Mouse (Mus musculus): Measurements from ENCODE around the gene Sirt6.

The Sirt6 gene

GRCm38 (mm10) chr10:81592631-81593030 is 35.0 kb downstream of the Sirt6 start:
- DNase-seq: peak; percentile 24

GRCm38 (mm10) chr10:81591846-81592245 is 35.8 kb downstream of the Sirt6 start:
- peak; percentile 34 for DNase-seq

- no peak for DNase-seq
Observed at GRCm38 (mm10) chr10:81588739-81589138, 38.9 kb downstream of the Sirt6 start.

DNA sequence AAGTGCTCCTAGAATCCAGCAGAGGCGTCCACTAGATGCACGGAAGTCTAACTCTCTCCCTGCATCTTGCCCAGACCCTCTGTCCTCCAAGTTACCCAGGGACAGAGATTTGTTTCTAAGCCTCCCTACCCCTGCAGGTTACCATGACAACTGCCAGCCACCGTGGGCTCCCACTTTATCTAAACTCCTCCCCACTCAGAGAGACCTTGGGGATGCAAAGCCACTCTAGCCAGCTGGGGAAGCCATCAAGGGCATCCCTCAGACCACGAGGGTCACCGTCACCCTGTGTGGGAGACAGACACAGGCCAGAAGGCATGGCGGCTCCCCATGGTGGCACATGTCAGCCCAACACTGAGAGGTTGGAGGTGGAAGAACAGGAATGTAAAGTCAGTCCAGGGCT is 44.2 kb downstream of the Sirt6 start:
- DNase-seq: no peak

DNA sequence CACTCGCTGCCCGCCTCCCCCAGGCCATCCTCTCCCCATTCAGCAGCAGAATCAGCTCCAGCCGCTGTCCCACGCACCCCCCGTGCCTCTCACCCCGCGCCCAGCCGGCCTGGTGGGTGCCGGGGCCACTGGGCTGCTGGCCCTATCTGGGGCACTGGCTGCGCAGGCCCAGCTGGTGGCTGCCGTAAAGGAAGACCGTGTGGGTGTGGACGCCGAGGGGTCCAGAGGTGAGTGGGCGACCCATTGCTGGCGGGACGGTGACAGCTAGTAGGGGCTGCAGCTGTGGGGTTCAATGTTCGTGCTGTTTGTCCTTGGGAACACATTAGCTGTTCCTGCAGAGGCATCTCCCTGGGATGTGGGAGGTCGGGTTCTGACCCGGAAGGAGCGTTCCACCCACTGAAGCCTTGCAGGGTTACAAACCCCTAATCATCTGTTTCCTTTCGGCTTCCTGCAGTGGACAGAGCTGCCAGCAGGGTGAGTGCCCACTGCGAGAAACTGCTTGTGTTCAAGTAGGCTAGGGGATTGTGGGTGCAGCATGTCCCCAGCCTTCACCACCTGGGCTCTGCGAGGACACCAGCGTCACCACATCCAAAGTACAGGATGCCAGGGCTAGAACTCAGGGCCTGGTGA is 47.0 kb downstream of the Sirt6 start:
- no peak for DNase-seq

GRCm38 (mm10) chr10:81579967-81580366 is 47.6 kb downstream of the Sirt6 start:
- no peak for DNase-seq

- peak; percentile 66 for DNase-seq
Observed at GRCm38 (mm10) chr10:81575695-81576094, 51.9 kb downstream of the Sirt6 start.

DNA sequence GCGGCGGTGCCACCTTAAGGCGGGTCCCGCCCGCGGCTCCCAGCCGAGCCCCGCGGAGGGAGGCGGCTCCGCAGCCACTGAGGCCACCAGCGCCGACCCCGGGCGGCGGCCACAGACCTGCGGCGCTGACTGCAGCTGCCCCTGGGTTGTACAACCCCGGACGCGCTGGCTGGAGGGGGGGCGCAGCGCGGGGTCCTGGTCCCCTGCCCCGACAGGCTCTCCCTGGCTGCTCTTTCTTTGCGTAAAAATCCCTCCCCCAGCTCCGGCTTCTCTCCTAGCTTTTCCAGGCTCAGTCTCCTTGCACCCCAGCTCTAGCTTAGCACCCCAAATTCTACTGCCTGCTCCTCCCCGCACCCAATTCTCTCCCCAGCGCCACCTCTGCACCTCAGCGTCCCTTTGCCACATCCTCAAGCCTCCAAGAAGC is 52.4 kb downstream of the Sirt6 start:
- peak; percentile 67 for DNase-seq

DNA sequence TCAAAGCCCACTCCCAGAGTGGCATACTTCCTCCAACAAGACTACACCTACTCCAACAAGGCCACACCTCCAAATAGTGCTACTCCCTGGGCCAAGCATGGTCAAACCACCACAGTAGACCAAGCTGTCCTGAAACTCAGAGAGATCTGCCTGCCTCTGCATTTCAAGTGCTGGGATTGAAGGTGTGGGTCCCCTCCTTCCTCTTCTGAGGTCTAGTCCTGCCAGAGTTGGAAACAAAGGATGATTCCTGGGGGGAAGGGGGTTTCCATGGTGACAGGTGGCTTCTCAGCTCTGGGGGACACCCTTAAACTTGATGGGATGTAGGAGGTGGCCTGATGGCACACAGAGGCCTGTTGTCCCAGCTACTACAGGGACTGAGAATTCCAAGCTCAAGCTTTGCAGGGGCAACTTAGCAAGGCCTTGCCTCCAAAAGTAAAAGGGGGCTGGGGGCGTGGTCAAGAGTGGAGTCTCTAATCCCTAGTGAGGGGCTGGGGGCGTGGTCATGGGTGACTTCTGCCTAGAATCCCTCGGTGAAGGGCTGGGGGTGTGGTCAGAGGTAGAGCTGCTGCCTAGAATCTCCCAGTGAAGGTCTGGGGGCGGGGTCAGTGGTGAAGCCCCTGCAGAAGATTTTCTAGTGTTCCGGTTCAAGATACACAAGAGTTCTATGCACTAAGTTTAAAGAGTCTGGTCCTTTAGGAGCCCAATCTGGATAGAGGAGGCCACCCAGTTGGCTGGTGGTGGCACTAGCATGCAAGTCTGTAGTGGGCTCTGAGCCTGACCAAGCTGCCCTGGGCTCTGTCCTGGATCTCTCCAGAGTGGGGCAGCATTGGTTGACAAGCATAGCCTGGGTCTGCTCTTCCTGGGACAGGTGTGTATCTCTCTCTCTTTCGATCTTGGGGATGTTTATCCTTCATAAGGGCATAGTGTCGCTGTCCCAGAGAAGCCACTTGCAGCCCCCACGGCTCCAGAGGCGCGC is 53.2 kb downstream of the Sirt6 start, which contains the start of gene Tle2:
Tle2 (plus strand) TSS at position 481 of the 976 bp plus-strand sequence.
- peak; percentile 62 for DNase-seq

- no peak for DNase-seq
Observed at GRCm38 (mm10) chr10:81572975-81573374, 54.6 kb downstream of the Sirt6 start.

DNA sequence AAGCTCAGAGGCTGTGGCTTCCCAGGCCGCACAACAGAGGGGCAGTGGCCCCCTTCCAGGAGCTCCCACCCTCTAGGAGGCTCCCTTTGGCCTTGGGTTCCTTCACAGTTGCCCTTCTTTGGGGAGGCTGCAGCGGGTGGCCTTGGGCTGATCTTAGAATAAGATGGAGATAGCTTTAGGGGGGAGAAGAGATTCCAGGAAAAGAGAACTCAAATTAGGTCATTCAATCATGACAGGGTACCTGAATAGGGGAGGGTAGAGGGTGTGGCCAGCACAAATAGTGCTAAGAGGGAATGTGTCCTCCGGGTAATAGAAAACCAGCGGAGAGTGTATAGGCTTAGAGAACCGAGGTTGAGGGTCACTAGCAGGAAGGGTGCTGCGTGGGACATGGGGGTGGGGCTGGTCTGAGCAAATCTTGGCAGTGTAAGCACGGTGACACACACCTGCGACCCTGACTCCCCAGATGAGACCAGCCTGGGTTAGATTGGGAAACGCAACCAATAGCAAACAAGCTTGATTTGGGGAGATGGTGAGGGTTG is 55.4 kb downstream of the Sirt6 start:
- no peak for DNase-seq

Measured in cerebellum, adult 11 months (tissue).